Mouse (Mus musculus) left cerebral cortex, postnatal 25 days (tissue): ENCODE measurements at regions not wholly inside any gene's neighbourhood (a gene's known extent, or its start where the extent isn't known, plus 50 kb on each side); places are given as distances from the start of the nearest gene placed in this dataset.

Source experiments
- DNase-seq, 2 experiments: peaks; one replicate each; pipeline ENCODE4 v3.0.0; 2022; ENCODE audit warnings: low spot score in 2 of 2, mixed read lengths in 1 of 2
- intact Hi-C: fragments of 180-260 bp; cut with DNase I; formaldehyde crosslinking; loops from one replicate; pipeline ENCODE4 v1.15.1; 2025

DNA sequence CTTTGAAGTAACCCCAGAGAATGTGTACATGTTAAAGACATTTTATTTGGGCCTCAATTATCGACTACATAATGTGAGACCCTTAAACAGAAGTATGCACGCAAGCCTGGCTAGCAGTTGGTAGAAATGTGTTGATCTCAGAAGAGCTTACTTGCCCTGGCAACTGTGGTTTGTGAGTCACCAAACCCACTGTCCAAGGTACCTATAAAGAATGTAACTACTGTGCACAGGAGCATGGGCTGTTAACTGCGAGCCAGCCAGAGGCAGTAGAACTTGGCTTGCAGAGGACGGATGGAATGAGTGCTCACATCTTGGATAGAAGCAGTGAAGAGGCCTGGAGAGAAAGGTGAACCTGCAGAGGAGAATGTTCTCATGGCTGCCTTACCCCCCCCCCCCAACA, 129.9 kb downstream of the Irs2 start:
- DNase-seq = no peak
- intact Hi-C loops = no loop called here

DNA sequence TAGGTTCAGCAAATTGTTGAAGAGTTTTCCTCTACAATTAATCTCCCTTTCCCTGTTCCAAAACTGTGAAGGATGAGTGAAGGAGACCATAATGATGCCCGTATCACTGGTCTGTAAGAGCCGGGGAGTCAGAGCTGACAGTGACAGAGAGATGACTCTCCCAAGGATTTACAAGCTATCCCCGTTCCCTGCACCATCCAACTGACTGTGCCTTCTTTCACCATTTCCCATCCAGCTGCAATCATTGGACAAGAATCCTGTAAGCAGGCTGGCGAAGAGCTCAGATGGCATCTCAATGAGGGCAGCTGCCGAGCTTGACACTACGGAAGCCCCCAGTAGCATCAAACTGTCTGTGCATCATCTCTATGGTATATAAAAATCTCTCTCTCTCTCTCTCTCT, 133.1 kb downstream of the Irs2 start:
- no peak for DNase-seq
- intact Hi-C loops = no loop called here

DNA sequence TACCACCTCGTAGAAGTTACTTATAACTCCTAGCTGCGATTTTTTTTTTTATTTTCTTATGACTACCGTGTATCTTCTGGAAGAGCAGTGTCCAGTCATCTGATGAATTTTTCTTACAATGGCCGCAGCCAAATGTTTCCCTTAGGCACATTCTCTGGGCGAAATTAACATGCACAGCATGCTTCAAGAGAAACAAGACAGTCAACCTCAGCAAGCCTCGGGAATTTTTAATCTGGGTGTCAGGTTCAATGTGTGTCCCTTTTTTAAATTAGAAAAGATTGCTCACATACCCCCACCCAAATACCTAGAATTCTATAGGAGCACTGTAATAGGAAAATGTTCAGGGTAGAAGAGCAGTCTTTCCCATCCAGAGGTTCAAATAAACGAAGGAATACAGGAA, 136.8 kb downstream of the Irs2 start:
- intact Hi-C loops = no loop called here
- DNase-seq = no peak

DNA sequence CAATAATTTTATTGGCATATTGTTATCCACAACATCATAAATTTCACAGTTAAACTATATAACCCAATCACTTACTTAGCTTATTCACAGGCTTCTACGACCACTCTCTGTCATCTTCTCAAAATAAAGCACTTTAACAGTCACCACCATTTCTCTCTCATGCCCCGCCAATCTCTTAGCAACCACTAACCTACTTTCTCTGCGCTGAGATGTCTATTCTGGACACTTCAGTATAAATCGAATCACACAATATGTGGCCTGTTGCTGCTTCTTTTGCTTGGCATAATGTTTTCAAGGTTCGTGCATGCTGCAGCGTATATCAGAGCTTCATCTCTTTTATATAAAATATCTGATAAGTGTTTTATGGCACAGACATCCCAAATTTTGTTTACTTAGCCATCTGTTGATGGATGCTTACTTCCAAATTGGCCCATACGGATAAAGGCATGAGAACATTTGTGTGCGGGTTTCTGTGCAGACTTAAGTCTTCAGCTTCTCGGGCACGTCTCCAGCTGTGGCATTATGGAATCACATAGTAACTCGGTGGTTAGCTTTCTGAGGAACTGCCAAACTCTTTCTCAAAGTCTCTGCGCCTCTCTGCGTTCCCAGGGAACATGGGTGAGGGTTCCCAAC, 137.7 kb downstream of the Irs2 start:
- DNase-seq = peak; percentile 38 to 69
- intact Hi-C loops = no loop called here

- DNase-seq = peak; percentile 31 to 53
- intact Hi-C loops = no loop called here
Observed at GRCm38 (mm10) chr8:10869866-10870265, 138.4 kb downstream of the Irs2 start.

GRCm38 (mm10) chr8:10866696-10867395, 141.4 kb downstream of the Irs2 start:
- no peak for DNase-seq
- intact Hi-C loops = no loop called here

DNA sequence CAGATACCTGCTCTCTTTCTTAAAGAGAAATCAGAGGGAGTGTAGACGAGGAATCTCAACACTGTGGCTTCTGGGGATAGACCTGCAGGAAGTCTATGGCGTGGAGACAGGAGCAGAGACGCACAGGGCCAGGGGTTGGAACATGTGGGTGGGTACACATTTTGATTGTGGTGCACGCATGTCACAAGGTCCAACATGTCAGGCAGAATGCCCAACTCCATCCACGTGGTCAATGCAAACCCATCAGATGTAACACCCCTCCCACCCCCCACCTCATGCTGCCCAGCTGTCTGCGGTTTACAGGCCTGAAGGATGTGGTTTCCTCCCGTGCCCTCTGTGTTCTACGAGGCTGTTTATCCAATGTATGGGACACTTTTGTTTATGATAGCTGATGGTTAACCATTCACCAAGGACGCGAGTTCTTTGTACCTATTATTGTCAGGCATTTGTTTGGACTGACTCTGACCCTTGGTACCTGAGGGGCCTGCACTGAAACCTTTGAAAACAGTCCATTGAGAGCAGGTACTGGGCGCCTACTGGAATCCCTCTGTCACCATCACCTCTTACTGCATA, 142.2 kb downstream of the Irs2 start:
- DNase-seq = no peak

DNA sequence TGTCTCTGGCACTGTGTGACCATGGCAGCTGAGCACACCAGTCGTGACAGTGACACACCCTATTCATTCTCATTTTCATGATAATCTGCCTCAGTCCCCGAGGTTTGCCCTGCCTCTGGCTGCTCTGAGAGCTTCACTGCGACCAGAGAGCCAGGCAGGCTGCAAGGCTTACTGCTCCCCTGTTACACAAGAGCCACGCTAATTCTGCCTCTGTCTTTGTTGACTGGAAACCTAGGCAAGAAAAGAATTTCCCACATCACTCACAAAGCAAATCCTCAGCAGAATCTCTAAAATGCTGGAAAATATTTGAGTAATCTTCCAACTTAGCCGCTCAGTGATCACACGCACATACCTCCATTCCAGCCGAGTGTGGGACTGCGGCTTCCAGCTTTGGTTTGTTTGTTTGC, 142.8 kb downstream of the Irs2 start:
- intact Hi-C loops = no loop called here
- DNase-seq = peak in 1 of 2 experiments; percentile 26

More for the DNA sequence above, 142.2 kb downstream of the Irs2 start:
- intact Hi-C loops = no loop called here

DNA sequence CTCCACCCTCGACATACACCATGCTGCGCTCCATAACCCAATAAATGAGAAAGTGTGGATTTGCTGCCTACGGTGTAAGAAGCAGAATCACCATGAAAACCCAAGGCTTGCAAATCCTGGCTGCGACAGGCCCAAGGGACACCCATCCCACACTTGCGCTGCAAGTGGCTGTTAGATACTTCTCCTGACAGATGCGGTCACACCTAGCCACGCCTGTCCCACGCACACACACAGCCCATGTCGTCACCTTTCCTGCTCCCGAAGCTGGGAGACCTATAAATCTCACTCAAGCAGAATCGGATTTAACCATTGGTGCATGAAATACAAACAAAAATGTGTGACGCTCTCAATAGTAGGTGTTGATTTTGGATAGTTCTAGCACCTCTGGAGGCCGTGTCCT, 145.8 kb downstream of the Irs2 start:
- intact Hi-C loops = no loop called here
- no peak for DNase-seq

- intact Hi-C loops = no loop called here
- no peak for DNase-seq
Observed at GRCm38 (mm10) chr8:10860810-10861209, 147.4 kb downstream of the Irs2 start.

GRCm38 (mm10) chr8:10857874-10858273, 150.4 kb downstream of the Irs2 start:
- intact Hi-C loops = no loop called here
- DNase-seq = no peak

DNA sequence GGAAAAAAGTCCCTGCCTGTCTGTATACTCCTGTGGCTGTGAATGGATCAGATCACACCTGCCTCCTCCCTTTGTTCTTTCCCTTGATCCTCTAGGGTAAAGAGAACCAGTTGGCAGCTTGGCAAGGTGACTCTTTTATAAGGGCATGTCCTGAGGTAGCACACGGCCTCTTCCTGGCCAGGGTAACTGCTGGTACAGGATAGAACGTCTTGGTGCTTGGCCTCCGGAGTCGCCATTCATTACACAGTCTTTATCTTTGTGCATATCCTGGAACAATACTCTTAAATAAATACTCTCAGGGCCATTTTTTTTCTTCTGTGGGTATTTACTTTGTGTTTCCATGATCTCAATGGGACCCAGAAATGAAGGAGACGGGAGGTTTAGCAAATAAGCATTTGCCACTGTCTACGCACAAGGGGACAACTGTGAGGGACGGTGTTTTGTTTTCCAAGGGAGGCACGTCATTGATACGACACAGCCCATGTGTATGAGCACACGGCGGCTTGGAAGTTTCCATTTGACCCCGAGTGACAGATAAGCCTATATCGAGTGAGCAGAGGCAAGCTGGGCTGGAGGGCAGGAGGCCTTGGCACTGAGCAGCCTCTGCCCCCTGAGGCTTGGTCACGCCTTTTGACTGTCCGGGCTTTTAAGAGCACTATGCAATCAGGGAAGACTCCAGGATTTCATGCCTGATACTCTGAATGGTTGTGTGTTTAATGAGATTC, 151.1 kb downstream of the Irs2 start:
- intact Hi-C loops = no loop called here
- DNase-seq = no peak

DNA sequence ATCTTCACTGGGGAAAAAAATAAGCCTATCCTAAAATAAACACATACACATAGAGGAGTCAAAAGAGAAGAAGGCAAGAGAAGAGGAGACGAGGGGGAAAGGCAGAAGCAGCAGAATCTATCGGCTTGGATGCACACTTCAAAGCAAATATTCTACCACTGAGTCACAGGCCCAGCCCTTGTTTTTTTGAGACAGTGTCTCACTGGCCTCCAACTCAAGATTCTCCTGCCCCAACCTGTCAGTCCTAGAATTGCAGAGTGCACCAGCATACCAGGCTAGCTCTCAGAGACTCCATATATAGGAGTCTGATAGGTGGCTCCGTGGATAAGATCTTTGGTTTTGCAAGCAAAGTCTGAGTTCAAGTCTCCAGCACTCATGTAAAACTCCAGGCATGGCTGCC, 152.6 kb downstream of the Irs2 start:
- intact Hi-C loops = no loop called here
- DNase-seq = no peak

DNA sequence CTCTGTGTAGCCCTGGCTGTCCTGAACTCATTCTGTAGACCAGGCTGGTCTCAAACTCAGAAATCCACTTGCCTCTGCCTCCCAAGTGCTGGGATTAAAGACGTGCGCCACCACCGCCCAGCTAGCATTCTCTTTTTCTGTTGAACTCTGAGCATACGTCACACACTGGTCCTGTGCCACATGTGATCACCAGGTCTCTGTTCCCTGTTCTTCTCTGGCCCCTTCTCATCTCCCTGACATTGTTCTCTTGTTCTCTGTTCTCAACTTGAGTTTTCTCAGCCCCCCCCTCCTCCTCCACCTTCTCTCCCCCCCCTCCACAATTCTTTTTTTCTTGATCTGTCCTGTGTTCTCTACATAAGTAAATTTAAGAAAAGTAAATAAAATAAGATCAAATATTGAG, 153.1 kb downstream of the Irs2 start:
- DNase-seq = no peak
- intact Hi-C loops = no loop called here

- intact Hi-C loops = no loop called here
- DNase-seq = no peak
Observed at GRCm38 (mm10) chr8:10854600-10854999, 153.7 kb downstream of the Irs2 start.

DNA sequence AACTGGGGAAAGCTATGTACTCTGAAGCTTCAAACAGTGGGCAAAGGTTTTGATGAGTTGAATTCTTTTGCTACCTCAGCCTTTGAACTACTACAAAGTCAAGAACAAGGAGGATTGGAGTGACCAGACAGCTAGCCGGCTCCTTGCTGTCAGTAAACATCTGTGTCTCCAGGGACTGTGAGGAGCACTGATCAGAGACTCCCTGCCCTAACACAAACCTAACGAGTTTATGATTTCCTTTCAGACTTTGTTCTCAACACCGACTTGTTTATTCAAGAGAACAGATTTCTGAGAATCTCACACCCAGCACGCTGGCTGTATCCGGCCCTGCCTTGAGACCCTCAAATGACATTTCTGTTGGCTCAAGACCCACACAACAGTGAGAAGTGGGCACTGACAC, 154.4 kb downstream of the Irs2 start:
- DNase-seq = no peak
- intact Hi-C loops = no loop called here

GRCm38 (mm10) chr8:10849916-10850315, 158.3 kb downstream of the Irs2 start:
- no peak for DNase-seq
- intact Hi-C loops = no loop called here

DNA sequence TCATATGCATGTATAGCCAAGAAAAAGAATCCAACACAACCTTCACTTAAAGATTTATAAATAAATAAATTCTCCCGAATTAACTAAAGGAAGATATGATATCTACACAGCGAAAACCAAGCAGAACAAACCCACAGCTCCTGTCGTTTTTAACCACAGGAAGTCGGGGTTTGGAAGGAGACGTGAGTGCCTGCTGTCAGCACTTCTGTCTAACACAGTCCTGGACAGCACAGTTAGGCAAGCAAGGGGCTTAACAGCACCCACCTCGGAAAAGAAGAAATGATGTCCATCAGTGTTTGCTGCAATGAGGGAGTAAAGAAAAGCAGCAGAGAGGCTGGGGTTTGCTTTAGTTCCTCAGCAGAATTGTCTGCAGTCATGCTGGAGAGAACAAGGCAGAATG, 162.7 kb downstream of the Irs2 start:
- intact Hi-C loops = no loop called here
- no peak for DNase-seq

GRCm38 (mm10) chr8:10840853-10841531, 167.3 kb downstream of the Irs2 start:
- intact Hi-C loops = no loop called here
- DNase-seq = no peak

GRCm38 (mm10) chr8:10840044-10840443, 168.2 kb downstream of the Irs2 start:
- DNase-seq = no peak
- intact Hi-C loops = no loop called here
